Mouse (Mus musculus): Measurements from ENCODE around the gene Zfp775.

Gene Zfp775

DNA sequence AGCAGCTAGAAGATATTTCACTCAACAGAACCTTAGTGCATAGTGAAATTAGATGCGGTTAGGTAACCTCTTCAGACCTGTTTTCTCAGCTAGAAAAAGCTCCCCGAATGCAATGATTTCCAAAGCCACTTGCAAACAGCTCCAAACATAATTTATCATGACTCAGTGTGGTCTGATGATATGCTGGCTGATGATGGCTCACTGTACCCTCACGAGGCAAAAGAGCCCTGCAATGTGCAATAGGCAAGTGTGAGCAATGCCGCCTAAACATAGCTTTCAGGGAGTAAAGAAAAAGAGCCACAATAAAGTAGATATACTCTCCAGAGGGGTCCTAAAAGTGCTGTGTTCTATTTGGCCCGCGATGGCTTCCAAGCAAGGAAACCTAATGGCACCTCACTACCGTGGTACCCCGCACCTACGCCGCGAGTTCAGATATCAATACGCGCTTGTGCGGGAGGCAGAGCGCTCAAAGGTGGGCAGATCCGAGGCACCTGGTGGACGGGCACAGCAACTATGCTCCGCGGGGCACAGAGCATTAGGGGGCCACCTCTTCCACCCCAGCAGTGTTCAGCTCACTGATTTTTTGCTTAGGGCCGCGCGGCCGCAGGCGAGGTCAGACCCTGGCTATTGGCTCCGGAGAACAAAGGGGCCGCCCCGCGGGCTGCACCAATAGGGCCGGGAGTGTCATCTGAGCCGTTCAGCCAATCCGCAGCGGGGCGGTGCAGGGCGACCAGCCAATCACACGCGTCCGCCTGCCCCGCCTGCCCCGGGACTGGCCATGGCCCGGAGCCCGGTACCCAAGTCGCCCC, at the start of gene Zfp775:
TSS of gene Zfp775 (plus strand) at position 793 of the 809 bp plus-strand sequence.
- DNase-seq (ENCODE audit: low read depth, low spot score) = peak; percentile 92

DNA sequence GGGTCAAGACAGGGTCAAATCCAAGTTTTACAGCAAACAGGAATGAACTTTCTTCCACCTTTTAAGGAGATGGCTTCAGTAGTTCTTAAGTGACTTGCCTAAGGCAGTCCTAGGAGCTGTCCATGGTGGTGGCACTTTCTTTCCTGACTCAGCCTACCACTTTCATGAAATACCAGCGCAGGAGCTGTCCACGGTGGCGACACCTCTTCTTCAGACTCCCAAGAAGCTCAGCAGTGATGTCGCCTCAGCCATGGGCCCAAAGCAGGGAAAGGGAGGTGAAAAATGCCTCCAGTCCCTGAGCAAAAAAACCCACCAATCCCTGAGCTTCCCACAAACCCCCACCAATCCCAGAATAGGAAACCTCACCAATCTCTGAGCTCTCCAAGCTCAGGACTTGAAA, 48.9 kb upstream of the Zfp775 start:
- peak; percentile 96 for DNase-seq (ENCODE audit: low read depth, low spot score)

DNA sequence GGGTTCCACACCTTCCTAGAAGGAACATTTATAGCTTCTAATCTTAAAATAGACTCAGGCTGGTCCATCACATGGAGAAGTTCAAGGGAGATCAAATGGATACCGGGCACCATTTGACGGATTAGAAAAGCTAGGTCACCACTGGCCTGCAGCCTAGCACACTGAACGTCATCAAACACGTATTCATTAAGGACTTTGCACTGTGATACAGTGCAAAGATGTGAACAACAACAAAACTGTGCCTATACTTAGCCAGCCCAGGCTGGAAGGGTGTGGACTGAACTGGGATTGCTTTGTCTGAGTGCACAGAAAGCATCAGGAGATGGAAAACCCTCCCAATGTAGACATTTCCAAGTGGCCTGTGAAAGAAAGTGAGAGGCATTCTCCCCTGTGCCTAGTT, 48.0 kb upstream of the Zfp775 start:
- DNase-seq (ENCODE audit: low read depth, low spot score) = no peak

DNA sequence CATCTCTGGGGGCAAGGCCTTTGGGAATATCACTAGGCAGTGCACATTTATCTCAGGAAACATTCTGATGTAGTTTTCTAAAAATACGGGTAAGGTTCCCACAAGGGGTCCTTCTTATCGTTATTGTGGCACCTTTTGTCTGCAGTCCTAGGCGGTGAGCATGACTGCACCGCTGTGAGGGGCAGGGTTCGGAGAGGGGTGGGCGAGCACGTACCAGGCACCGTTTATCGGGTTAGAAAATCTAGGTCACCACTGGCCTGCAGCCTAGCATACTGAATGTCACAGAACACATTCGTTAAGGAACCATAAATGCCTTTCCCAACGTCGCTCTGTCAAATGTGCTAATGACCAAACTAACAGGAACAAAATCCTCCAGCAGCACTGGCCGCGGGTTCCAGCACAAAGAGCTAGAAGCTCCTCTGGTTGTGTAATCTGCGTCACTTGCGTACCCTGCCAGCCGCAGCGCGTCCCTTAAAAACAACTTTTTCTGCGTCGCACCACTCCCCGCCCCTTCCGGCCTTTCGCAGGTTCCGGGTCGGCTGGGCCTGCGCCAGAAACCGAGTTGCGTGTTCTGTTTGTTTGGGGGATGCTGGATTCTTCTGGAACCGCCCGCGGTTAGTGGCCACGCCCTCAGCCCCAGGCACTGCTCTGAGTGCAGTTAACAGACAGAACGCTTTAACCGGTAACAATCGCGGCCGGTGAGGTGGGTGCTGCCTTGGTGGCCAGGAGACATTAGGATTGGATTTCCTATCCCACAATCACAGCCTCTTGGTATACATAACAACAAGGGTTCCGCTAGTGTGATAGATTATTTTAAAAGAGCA, 47.4 kb upstream of the Zfp775 start, which contains the start of gene Lrrc61:
TSS of gene Lrrc61 (plus strand) at position 517 of the 824 bp plus-strand sequence.
- DNase-seq (ENCODE audit: low read depth, low spot score) = peak; percentile 97

DNA sequence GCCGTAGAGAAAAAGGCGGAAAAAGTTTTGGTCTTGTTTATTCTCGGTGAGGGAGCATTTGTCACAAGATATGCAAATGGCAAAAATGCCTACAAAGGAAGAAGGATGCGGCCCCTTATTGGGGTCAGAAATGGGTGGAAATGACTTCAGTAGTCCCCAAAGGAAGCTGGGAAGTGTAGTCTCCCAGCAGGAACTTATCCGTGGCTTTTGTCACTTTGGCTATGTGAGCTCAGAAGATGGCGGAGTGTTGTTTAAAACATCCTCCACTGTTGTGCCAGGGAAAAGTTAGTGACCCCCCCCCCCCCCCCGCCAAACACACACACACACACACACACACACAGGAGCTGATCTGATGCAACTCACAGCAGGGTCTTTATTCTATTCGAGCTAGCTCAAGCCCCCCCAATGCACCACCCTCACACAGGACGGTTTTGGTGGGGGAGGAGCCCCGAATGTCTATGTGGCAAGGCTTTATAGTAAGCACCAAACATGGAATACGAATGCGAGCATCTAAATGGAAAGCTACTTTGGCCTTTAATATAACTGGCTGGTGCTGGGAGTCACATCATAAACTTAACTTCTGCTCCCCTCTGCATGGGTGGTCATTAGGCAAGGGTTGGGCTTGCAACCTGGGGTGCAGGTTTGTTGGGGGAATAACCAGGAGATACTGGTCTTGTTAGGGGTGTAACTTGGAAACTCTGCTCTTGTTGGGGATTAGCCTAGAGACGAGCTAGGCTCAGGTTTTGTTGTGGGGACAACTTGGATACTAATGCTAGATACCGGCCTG, 46.6 kb upstream of the Zfp775 start:
- no peak for DNase-seq (ENCODE audit: low read depth, low spot score)

DNA sequence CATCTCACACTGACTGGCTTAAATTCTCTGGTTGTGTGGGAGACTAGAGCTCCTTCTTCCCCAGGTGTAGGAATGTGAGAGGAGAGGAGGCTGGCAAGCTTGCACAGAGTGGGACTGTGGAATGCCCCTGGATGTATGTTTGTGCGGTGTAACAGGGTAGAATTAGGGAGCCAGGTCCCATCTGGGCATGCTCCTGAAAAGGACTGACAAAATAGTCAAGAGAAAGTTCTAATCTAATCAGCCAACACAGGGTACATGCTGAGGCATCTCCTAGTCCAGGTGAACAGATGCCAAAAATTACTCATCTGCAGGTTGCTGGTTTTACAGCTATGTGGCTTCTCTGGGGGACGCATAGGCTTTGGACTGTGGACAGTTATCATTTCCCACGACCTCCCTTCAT, 45.9 kb upstream of the Zfp775 start:
- no peak for DNase-seq (ENCODE audit: low read depth, low spot score)

DNA sequence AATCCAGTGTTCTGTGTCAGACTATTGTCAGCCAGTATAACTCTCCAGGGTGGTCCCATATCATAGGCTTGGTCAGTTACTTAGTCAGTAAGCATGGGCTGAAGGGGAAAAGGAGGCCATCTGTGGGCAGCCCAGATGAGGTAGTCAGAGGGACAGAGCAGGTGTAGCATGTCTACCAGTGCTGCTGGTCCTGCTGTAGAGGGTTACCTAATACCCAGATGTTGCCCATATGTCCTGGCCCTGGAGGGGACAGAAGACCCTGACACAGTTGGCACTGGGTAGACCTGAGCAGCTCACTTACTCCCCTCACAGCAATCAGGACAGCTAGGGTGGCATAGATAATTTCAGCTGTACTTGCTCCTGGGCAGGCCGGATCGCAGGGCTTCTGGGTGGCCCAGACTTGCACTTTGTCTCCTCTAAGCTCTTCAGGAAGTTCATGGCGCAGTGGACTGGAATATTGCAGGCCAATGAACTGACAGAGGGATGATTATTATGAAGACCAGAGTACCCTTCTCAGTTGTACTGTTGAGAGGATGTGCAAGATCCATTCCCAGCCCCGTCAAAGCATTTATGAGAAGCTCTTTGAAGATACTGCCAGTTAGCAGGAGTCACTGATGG, 36.1 kb upstream of the Zfp775 start:
- no peak for DNase-seq (ENCODE audit: low read depth, low spot score)

DNA sequence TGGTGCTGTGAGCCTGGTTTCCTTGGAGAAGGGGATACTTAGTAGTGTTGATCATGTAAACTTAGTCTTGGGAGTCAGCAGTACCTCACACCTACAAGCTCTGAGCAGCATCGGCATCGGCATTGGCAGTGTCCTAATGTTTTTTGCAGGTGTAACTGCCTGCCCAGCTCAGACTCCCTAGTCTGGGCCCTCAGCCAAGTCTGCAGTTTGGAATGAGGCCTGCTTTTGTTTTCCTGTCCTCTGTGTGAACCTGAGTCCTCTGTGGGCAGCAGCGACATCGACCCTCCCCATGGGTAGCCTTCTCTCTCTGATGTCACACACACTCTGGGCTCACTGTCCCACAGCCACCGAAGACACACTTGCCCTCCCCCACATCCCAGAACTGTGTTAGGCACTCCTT, 35.6 kb upstream of the Zfp775 start:
- no peak for DNase-seq (ENCODE audit: low read depth, low spot score)

DNA sequence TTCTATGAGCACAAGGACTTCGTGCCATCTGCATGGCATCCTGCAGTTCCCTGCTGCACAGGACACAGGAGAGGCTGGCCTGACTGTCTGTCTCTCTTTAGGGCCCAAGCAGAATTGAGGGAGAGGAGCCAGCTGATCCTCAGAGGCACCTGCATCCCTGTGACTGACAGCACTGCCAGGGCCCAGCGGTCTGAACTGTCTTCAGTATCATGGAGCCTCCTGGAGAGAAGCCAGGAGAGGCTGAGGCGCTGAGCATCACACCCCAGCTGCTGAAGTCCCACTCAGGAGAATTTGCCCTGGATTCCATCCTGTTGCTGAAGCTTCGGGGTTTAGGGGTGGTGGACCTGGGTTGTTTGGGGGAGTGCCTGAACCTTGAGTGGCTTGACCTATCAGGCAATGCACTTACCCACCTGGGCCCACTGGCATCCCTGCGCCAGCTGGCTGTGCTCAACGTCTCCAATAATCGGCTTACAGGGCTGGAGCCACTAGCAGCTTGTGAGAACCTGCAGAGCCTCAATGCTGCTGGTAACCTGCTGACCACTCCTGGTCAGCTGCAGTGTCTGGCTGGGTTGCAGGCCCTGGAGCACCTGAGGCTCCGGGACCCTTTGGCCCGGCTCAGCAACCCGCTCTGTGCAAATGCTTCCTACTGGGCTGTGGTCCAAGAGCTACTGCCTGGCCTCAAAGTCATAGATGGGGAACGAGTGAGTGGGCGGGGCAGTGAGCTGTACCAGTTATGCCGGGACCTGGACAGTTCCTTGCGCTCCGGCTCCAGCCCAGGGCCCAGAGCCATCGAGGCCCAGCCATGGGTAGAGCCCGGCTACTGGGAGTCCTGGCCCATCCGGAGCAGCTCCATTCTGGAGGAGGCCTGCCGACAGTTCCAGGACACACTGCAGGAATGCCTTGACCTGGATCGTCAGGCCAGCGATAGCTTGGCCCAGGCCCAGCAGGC, 33.6 kb upstream of the Zfp775 start:
- no peak for DNase-seq (ENCODE audit: low read depth, low spot score)

DNA sequence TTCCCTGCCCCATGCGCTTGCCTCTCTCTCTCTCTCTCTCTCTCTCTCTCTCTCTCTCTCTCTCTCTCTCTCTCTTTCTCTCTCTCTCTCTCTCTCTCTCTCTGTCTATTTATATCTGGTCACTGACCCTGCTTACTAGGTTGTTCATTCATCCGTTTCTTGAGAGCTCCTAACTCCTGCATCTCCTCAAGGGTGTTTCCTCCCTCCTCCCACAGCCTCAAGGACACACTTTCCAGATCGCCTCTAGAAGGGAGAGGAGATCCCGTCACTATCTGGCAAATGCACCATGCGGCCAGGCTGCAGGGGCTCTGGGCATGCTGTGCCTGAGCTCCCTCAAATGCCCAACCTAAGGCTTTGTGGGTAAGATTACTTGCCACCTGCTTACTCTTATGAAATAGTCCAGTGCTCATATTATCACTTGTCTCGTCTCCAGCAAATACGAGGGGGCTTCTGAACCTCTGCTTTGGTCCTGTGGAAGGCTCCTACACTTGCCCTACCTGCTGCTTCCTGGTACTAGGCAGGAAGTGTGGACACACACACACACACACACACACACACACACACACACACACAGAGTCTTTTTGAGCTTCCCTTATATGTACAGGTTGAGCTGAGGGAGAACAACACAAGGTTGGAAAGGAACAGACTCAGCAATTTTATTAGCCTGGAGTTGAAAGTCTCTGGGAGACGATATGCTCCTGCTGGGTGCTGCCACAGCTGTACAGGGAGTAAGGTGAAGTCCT, 32.6 kb upstream of the Zfp775 start:
- DNase-seq (ENCODE audit: low read depth, low spot score) = no peak

DNA sequence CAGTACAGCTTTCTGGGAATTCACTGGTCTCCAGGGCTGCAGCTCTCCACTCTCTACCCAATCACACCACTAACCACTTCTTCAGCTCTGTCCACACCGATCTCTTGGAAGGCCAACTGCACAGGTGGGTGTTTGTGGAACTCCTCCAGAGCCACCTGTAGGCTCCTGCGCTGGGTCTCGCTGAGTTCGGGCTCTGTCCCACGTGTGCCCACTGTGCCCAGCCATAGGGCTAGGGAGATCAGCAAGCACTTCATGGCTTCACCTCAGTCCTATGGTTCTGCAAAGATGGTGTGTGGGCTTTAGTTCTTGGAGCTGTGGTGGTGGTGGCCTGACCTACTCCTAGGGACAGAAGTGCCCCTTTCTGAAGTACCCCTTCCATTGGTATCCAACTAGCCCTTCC, 29.8 kb upstream of the Zfp775 start:
- DNase-seq (ENCODE audit: low read depth, low spot score) = no peak

DNA sequence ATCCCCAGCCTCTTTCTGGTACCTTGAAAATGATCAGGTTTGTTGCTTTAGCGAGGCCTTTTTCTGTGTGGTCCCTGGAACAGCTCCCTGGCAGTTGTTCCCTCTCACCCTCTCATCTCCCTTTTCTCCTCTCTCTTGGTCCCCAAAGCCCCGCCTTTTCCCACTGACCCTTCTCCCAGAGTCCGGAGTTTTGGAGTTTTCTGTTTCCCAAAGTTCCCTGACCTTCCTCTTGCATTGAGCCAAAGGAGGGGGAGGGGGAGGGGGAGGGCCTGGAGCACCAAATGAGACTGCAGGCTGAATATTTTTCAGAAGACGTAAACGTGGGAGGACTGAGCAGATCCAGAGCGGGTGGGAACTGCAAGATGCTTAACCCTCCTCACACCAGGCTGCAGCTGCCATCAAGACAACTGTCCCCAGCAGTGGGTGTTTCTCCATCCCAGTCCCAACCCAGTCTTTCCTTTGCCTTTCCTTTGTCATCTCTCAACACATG, 29.2 kb upstream of the Zfp775 start, which contains the start of gene Rarres2:
TSS of gene Rarres2 (minus strand) at position 218 of the 490 bp plus-strand sequence.
- no peak for DNase-seq (ENCODE audit: low read depth, low spot score)

DNA sequence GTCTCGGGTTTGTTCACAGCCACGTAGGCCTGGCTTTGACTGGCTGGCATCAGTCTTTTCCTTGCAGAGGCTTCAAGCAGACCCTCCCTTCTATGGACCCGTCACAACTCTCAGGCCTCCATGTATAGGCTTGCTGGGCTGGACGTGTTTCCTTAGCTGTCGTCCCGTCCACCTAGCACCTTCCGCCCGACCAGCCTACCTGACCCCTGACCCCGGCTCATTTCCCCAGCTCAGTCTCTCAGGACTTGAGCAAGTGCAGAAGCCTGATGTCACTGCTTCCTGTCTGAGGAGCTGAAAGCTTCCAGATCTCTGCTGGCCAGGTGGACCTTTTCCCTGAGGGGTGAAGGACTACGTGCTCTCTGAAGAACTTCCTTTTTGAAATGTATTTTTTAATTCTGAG, 28.6 kb upstream of the Zfp775 start:
- no peak for DNase-seq (ENCODE audit: low read depth, low spot score)

DNA sequence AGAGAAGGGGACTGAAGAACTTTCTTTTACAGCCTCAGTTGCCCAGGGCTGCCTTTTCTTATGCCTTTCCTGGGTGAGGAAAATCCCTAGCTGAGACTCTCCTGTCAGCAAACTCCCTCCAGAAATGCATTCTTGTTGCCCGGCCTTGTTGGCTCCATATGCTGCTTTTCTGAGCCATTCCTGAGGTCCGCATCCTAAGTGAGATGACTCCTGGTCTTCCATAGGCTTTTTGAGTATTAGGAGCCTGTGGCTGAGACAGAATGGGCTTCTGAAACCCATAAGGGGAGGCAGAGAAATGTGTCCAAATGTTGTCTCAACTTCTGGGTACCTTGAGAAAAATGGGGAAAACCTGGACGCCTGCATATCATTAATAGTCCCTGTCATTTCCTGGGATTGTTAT, 27.9 kb upstream of the Zfp775 start:
- DNase-seq (ENCODE audit: low read depth, low spot score) = no peak

DNA sequence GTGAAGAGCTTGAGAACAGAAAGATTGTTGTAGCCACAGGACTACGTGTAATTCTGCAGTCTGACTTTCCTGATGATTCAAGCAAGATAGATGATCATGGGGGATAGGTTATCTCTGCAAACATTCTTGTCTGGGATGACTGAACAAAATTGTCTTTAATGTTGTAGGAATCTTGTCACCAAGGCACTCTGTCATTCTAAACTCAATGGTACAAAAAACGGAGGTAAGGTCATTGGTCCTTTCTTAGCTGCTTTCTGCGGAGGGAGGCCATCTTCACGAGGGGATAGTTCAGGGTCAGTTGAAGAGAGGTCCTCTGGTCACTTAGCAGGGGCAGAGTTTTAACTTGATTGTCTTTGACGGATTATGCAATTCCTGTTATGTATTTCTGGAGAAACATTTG, 23.1 kb upstream of the Zfp775 start:
- DNase-seq (ENCODE audit: low read depth, low spot score) = no peak

DNA sequence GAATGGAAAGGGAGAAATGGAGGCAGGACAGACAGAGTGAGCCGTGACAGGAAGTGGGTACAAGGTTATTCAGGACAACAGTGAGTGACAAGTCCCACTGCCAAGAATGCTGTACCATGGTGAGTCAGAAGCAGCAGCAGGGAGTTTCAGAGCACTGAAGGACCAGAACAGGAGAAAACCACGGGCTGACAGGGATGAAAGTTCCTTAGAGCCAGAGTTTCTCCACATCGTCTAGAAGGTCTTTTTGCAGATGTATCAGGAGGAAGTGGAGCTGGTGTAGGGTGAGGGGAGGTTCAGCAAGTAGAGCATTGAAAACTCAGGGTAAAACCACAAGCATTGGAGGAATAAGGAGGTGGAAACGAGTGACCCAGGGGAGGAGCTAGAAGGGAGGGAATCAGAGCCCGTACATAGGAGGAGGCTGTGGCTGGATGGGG, 22.6 kb upstream of the Zfp775 start:
- no peak for DNase-seq (ENCODE audit: low read depth, low spot score)

DNA sequence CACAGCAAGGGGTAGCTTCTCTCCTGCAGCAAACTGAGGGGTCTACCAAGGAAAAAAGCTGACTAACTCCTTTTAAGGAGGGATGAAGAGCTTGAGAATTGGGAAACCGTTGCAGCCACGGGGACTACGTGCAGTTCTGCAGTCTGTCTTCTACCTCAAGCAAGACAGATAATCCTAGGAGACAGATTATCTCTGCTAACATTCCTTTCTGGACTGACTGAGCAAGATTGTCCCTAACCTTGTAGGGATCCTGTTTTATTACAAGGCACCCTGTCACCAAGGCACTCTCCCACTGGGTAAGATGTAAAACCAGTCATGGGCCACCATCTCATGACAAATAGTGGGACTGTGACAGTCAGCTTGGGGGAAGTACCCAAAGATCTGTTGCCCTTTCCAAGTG, 20.6 kb upstream of the Zfp775 start:
- no peak for DNase-seq (ENCODE audit: low read depth, low spot score)

DNA sequence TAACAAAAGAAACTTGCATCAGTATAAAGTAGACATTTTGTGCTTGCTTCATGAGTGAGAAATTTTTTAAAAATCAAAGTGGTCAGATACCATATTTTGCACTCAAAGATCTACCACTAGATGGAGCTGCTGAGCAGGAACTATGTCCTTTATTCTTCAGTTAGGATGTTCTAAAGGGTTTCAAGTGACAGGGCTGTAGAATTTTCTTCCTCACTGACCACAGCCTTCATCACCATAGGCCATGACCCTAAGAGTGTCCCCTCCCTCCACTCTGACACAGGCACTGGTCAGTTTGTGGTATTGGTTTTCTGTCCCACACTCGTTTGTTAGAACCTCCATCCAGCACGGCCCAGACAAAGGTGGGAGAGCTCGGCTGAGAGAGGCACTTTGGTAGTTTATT, 19.8 kb upstream of the Zfp775 start:
- peak; percentile 56 for DNase-seq (ENCODE audit: low read depth, low spot score)

DNA sequence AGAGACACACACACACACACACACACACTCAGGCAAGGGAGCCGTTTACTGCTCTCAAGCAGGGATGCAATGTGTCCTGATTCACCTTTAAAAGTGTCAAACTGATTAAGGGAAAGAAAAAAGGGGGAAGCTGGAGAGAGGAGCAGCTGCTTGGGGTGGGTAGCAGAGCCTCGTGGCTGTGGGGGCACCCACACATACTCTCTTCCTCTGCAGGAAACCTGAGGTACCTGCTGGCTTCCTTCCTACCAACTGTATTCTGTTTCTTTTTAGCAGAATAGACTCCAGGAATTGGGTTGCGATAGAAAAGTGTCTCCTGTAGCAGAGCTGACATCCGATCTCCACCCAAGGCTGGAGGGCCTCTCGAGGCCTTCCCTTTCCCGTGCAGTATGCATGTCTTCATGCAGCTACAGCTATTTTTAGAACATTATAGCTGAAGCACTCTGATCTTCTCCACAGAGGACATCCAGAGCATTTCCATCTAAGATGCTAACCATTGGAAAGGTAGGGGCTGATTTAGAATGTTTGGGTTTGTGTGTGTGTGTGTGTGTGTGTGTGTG, 12.6 kb upstream of the Zfp775 start, which contains the start of gene Gm45021:
TSS of gene Gm45021 (plus strand) at position 417 of the 557 bp plus-strand sequence.
- DNase-seq (ENCODE audit: low read depth, low spot score) = no peak
